Mouse (Mus musculus) hindbrain, embryonic 10.5 days (tissue): ENCODE measurements around the gene Rpl36al. TPM values are rescaled to one million over a fixed set of nuclear protein-coding genes. Genes with fewer than 3 reads are reported as not detected.
"Not testable (repeated sequence)": the region's sequence is repeated elsewhere in the genome, so short reads cannot be mapped to it uniquely, and the experiment has no call there.

ENCODE experiments used
- DNase-seq: peaks from one replicate; pipeline ENCODE4 v3.0.0-alpha.2; 2017; ENCODE audit warnings: low spot score
- H3K27ac ChIP-seq: fragments of 300-500 bp; sonication (generic); 2 replicates; pipeline ENCODE4 v1.5.1; 2016; ENCODE audit warnings: mild to moderate bottlenecking, moderate library complexity
- H3K27me3 ChIP-seq: fragments of 300-500 bp; sonication (generic); 2 replicates; pipeline ENCODE4 v1.6.1; 2016; ENCODE audit warnings: mild to moderate bottlenecking; ENCODE audit not compliant: poor library complexity, insufficient read depth, severe bottlenecking
- H3K36me3 ChIP-seq: fragments of 300-500 bp; sonication (generic); 2 replicates; pipeline ENCODE4 v1.6.1; 2016; ENCODE audit warnings: mild to moderate bottlenecking, moderate library complexity
- H3K4me1 ChIP-seq: fragments of 300-500 bp; sonication (generic); replicated peaks from 2 replicates; pipeline ENCODE4 v1.6.1; 2016; ENCODE audit warnings: mild to moderate bottlenecking
- H3K4me3 ChIP-seq: fragments of 300-500 bp; sonication (generic); 2 replicates; pipeline ENCODE4 v1.5.1; 2016; ENCODE audit warnings: mild to moderate bottlenecking, moderate library complexity
- H3K9me3 ChIP-seq: fragments of 300-500 bp; sonication (generic); 2 replicates; pipeline ENCODE4 v1.6.1; 2016; ENCODE audit warnings: mild to moderate bottlenecking, moderate library complexity
- WGBS: fragments of 180-500 bp; shearing (Covaris S2); methylation state at CpG from one replicate; pipeline ENCODE4 v1.1.7; 2016; 5-methylcytosine and 5-hydroxymethylcytosine counted together
- polyA plus RNA-seq: library from polyadenylated mRNA; unstranded; fragments of >200 nt; fragmentation: Nextera tagmentation; extraction: Ambion mirVana; gene quantifications from 2 replicates; pipeline ENCODE4 v1.2.1, GENCODE M21; 2016

The Rpl36al gene
- polyA plus RNA-seq, 1 experiment from 2014 or later: 497 TPM

- not testable (repeated sequence) for H3K4me3 ChIP-seq, H3K27me3 ChIP-seq, H3K9me3 ChIP-seq, H3K27ac ChIP-seq, H3K4me1 ChIP-seq, DNase-seq
- WGBS: 85% methylated on average over 2 of the region's 2 CpGs
- peaks cover 23% of the 10 kb centered on the region for H3K36me3 ChIP-seq
These were observed 23.2 kb downstream of the Rpl36al start for GRCm38 (mm10) chr12:69160677-69161076.

GRCm38 (mm10) chr12:69159578-69159940 is 24.3 kb downstream of the Rpl36al start:
- Histone ChIP-seq H3K27ac (no peak overlapping the region), H3K27me3 (no peaks in the 10 kb centered on the region), H3K36me3 (peaks cover 28% of the 10 kb centered on the region), H3K9me3 (no peaks in the 10 kb centered on the region), H3K4me1 (peaks cover 5% of the 10 kb centered on the region), H3K4me3 (peak overlapping the region; percentile 23; the same call in 1 of the 2 replicates)
- DNase-seq: peak; percentile 29
- 5% methylated on average over 9 of the region's 9 CpGs for WGBS

GRCm38 (mm10) chr12:69158765-69159577 is 24.9 kb downstream of the Rpl36al start, which contains the start of gene Rps29:
TSS of gene Rps29 (minus strand) at chr12:69159186.
- Histone ChIP-seq H3K36me3 (peaks cover 29% of the 10 kb centered on the region), H3K27ac (peak within 1 kb of the TSS; percentile 98), H3K4me3 (peak within 1 kb of the TSS; percentile 85)
- not testable (repeated sequence) for H3K9me3 ChIP-seq, H3K27me3 ChIP-seq, H3K4me1 ChIP-seq
- under 1% methylated on average over 63 of the region's 68 CpGs for WGBS
- peak; percentile 99 for DNase-seq

GRCm38 (mm10) chr12:69158366-69158764 is 25.5 kb downstream of the Rpl36al start:
- WGBS: 1% methylated on average over 19 of the region's 19 CpGs
- Histone ChIP-seq H3K4me3 (peak overlapping the region; percentile 85), H3K36me3 (peaks cover 29% of the 10 kb centered on the region), H3K9me3 (no peaks in the 10 kb centered on the region), H3K27me3 (no peaks in the 10 kb centered on the region), H3K27ac (peak overlapping the region; percentile 98), H3K4me1 (peaks cover 5% of the 10 kb centered on the region)
- DNase-seq: no peak

- 97% methylated on average over 2 of the region's 2 CpGs for WGBS
- Histone ChIP-seq H3K4me1 (peaks cover 5% of the 10 kb centered on the region), H3K4me3 (peak overlapping the region; percentile 85; the same call in 1 of the 2 replicates)
These were observed 26.8 kb downstream of the Rpl36al start for GRCm38 (mm10) chr12:69157107-69157506.

GRCm38 (mm10) chr12:69156436-69156835 is 27.4 kb downstream of the Rpl36al start:
- whole genome bisulfite sequencing: 83% methylated on average over 4 of the region's 4 CpGs
- peaks cover 5% of the 10 kb centered on the region for H3K4me1 ChIP-seq
- H3K9me3 ChIP-seq: no peaks in the 10 kb centered on the region

More at GRCm38 (mm10) chr12:69157107-69157506, 26.8 kb downstream of the Rpl36al start:
- Histone ChIP-seq H3K9me3 (no peaks in the 10 kb centered on the region), H3K27ac (no peak overlapping the region), H3K36me3 (peaks cover 29% of the 10 kb centered on the region), H3K27me3 (no peaks in the 10 kb centered on the region)
- DNase-seq: no peak

GRCm38 (mm10) chr12:69155923-69156322 is 28.0 kb downstream of the Rpl36al start:
- WGBS: 93% methylated on average over 2 of the region's 2 CpGs
- Histone ChIP-seq H3K36me3 (peaks cover 29% of the 10 kb centered on the region), H3K27ac (no peak overlapping the region), H3K27me3 (no peaks in the 10 kb centered on the region), H3K9me3 (no peaks in the 10 kb centered on the region), H3K4me1 (peaks cover 5% of the 10 kb centered on the region), H3K4me3 (no peak overlapping the region)
- no peak for DNase-seq

More at GRCm38 (mm10) chr12:69156436-69156835, 27.4 kb downstream of the Rpl36al start:
- DNase-seq: no peak
- Histone ChIP-seq H3K36me3 (peaks cover 29% of the 10 kb centered on the region), H3K4me3 (no peak overlapping the region), H3K27me3 (no peaks in the 10 kb centered on the region), H3K27ac (no peak overlapping the region)

GRCm38 (mm10) chr12:69150049-69150448 is 33.8 kb downstream of the Rpl36al start:
- Histone ChIP-seq H3K4me3 (no peak overlapping the region), H3K27ac (no peak overlapping the region), H3K9me3 (no peaks in the 10 kb centered on the region), H3K36me3 (0 out of 2 replicates have a peak, but pooled peaks cover 5% of the 10 kb centered on the region), H3K27me3 (no peaks in the 10 kb centered on the region), H3K4me1 (no peaks in the 10 kb centered on the region)
- DNase-seq: no peak
- 88% methylated on average over 13 of the region's 13 CpGs for WGBS

- 92% methylated on average over 5 of the region's 5 CpGs for WGBS
- no peaks in the 10 kb centered on the region for H3K27me3 ChIP-seq
These were observed 36.6 kb downstream of the Rpl36al start for GRCm38 (mm10) chr12:69147166-69147735.

GRCm38 (mm10) chr12:69143460-69143859 is 40.4 kb downstream of the Rpl36al start:
- 72% methylated on average over 6 of the region's 6 CpGs for WGBS

More at GRCm38 (mm10) chr12:69147166-69147735, 36.6 kb downstream of the Rpl36al start:
- no peak for DNase-seq
- Histone ChIP-seq H3K27ac (no peak overlapping the region), H3K4me1 (no peaks in the 10 kb centered on the region), H3K4me3 (no peak overlapping the region), H3K36me3 (no peaks in the 10 kb centered on the region), H3K9me3 (no peaks in the 10 kb centered on the region)

GRCm38 (mm10) chr12:69139841-69140240 is 44.0 kb downstream of the Rpl36al start:
- no peak for DNase-seq
- Histone ChIP-seq H3K9me3 (no peaks in the 10 kb centered on the region), H3K27ac (no peak overlapping the region), H3K4me1 (no peaks in the 10 kb centered on the region), H3K36me3 (no peaks in the 10 kb centered on the region), H3K4me3 (no peak overlapping the region), H3K27me3 (no peaks in the 10 kb centered on the region)
- WGBS: 88% methylated on average over 7 of the region's 7 CpGs

More at GRCm38 (mm10) chr12:69143460-69143859, 40.4 kb downstream of the Rpl36al start:
- Histone ChIP-seq H3K4me3 (no peak overlapping the region), H3K4me1 (no peaks in the 10 kb centered on the region), H3K27ac (no peak overlapping the region), H3K9me3 (no peaks in the 10 kb centered on the region), H3K36me3 (no peaks in the 10 kb centered on the region), H3K27me3 (no peaks in the 10 kb centered on the region)
- no peak for DNase-seq

GRCm38 (mm10) chr12:69139201-69139600 is 44.7 kb downstream of the Rpl36al start:
- WGBS: 90% methylated on average over 3 of the region's 3 CpGs
- no peaks in the 10 kb centered on the region for H3K9me3 ChIP-seq
- H3K36me3 ChIP-seq: no peaks in the 10 kb centered on the region
- H3K27ac ChIP-seq: no peak overlapping the region
- H3K27me3 ChIP-seq: no peaks in the 10 kb centered on the region
- H3K4me1 ChIP-seq: no peaks in the 10 kb centered on the region
- no peak for DNase-seq
- H3K4me3 ChIP-seq: no peak overlapping the region
